Mouse (Mus musculus): ENCODE measurements at regions not wholly inside any gene's neighbourhood (a gene's known extent, or its start where the extent isn't known, plus 50 kb on each side); places are given as distances from the start of the nearest gene placed in this dataset.

GRCm38 (mm10) chr2:30710895-30711294 is 92.6 kb downstream of the 1700001O22Rik start:
- Histone ChIP-seq H3K4me1 (replicated peaks; ENCODE audit: control insufficient read depth in 2 of 2, insufficient read depth in 2 of 2, low read length in 1 of 2) (peaks cover 0 to 7% of the 10 kb centered on the region in 2 experiments; a peak in 1 of 4 replicates), H3K27ac (no peak overlapping the region), H3K4me3 (ENCODE audit: insufficient read depth in 1 of 2, low read depth in 2 of 2, low read length in 2 of 2) (no peak overlapping the region), H3K9ac (replicated peaks) (no peak overlapping the region), H3K4me2 (ENCODE audit: low read depth) (no peak overlapping the region), H3K36me3 (replicated peaks; ENCODE audit: control insufficient read depth, insufficient read depth, low read depth) (no peaks in the 10 kb centered on the region), H3K27me3 (ENCODE audit: control insufficient read depth, insufficient read depth, low read length) (peaks cover 42% of the 10 kb centered on the region), H3K9me3 (ENCODE audit: control insufficient read depth, low read length) (no peaks in the 10 kb centered on the region)
- 80% methylated on average over 7 of the region's 7 CpGs for WGBS (ENCODE audit: insufficient replicate concordance)
- TF ChIP-seq CTCF (IDR thresholded peaks at IDR 0.05; ENCODE audit: low read depth) (0 out of 2 replicates have a peak, but pooled peaks have one; percentile 5), EP300 (IDR thresholded peaks at IDR 0.05; ENCODE audit: low read depth) (no peak)
- no peak for ATAC-seq (ENCODE audit: insufficient read depth)
- DNase-seq (ENCODE audit: low read depth in 3 of 3, low spot score in 3 of 3) = no peak

GRCm38 (mm10) chr2:30709386-30709884 is 94.0 kb downstream of the 1700001O22Rik start:
- Histone ChIP-seq H3K9me3 (ENCODE audit: control insufficient read depth, low read length) (no peaks in the 10 kb centered on the region), H3K4me2 (ENCODE audit: low read depth) (no peak overlapping the region), H3K4me3 (ENCODE audit: insufficient read depth in 1 of 2, low read depth in 2 of 2, low read length in 2 of 2) (no peak overlapping the region), H3K4me1 (replicated peaks; ENCODE audit: control insufficient read depth in 2 of 2, insufficient read depth in 2 of 2, low read length in 1 of 2) (peaks cover 0 to 7% of the 10 kb centered on the region in 2 experiments; a peak in 1 of 4 replicates), H3K27ac (no peak overlapping the region), H3K27me3 (ENCODE audit: control insufficient read depth, insufficient read depth, low read length) (peaks cover 42% of the 10 kb centered on the region), H3K9ac (replicated peaks) (no peak overlapping the region), H3K36me3 (replicated peaks; ENCODE audit: control insufficient read depth, insufficient read depth, low read depth) (no peaks in the 10 kb centered on the region)
- ATAC-seq (ENCODE audit: insufficient read depth) (no peak), DNase-seq (ENCODE audit: low read depth in 3 of 3, low spot score in 3 of 3) (no peak)
- 71% methylated on average over 3 of the region's 3 CpGs for WGBS (ENCODE audit: insufficient replicate concordance)
- no peak for TF ChIP-seq EP300 (IDR thresholded peaks at IDR 0.05; ENCODE audit: low read depth)

GRCm38 (mm10) chr2:30708762-30709385 is 94.6 kb downstream of the 1700001O22Rik start:
- Histone ChIP-seq H3K27me3 (ENCODE audit: control insufficient read depth, insufficient read depth, low read length) (peaks cover 42% of the 10 kb centered on the region), H3K4me1 (replicated peaks; ENCODE audit: control insufficient read depth in 2 of 2, insufficient read depth in 2 of 2, low read length in 1 of 2) (peaks cover 0 to 7% of the 10 kb centered on the region in 2 experiments; a peak in 1 of 4 replicates), H3K4me2 (ENCODE audit: low read depth) (no peak overlapping the region), H3K27ac (no peak overlapping the region), H3K36me3 (replicated peaks; ENCODE audit: control insufficient read depth, insufficient read depth, low read depth) (no peaks in the 10 kb centered on the region), H3K4me3 (ENCODE audit: insufficient read depth in 1 of 2, low read depth in 2 of 2, low read length in 2 of 2) (no peak overlapping the region), H3K9ac (replicated peaks) (no peak overlapping the region), H3K9me3 (ENCODE audit: control insufficient read depth, low read length) (no peaks in the 10 kb centered on the region)
- WGBS (ENCODE audit: insufficient replicate concordance) = 66% methylated on average over 4 of the region's 4 CpGs
- ATAC-seq (ENCODE audit: insufficient read depth) = no peak
- no peak for DNase-seq (ENCODE audit: low read depth in 3 of 3, low spot score in 3 of 3)
- no peak for TF ChIP-seq CTCF (IDR thresholded peaks at IDR 0.05; ENCODE audit: low read depth)
- no peak for TF ChIP-seq EP300 (IDR thresholded peaks at IDR 0.05; ENCODE audit: low read depth)

- WGBS (ENCODE audit: insufficient replicate concordance) = 2% methylated on average over 48 of the region's 48 CpGs
- DNase-seq (ENCODE audit: low read depth in 3 of 3, low spot score in 3 of 3) (no peak), ATAC-seq (ENCODE audit: insufficient read depth) (no peak; the same call in 1 of the 2 replicates)
- Histone ChIP-seq H3K36me3 (replicated peaks; ENCODE audit: control insufficient read depth, insufficient read depth, low read depth) (no peaks in the 10 kb centered on the region), H3K4me1 (replicated peaks; ENCODE audit: control insufficient read depth in 2 of 2, insufficient read depth in 2 of 2, low read length in 1 of 2) (peaks cover 0 to 7% of the 10 kb centered on the region in 2 experiments; a peak in 1 of 4 replicates), H3K4me2 (ENCODE audit: low read depth) (peak overlapping the region; percentile 49), H3K9ac (replicated peaks) (no peak overlapping the region), H3K27ac (no peak overlapping the region), H3K9me3 (ENCODE audit: control insufficient read depth, low read length) (no peaks in the 10 kb centered on the region), H3K27me3 (ENCODE audit: control insufficient read depth, insufficient read depth, low read length) (peaks cover 42% of the 10 kb centered on the region), H3K4me3 (ENCODE audit: insufficient read depth in 1 of 2, low read depth in 2 of 2, low read length in 2 of 2) (peak overlapping the region; percentile 24 to 39)
- TF ChIP-seq CTCF (IDR thresholded peaks at IDR 0.05; ENCODE audit: low read depth) (no peak; the same call in 1 of the 2 replicates), EP300 (IDR thresholded peaks at IDR 0.05; ENCODE audit: low read depth) (no peak)
These were observed 95.3 kb downstream of the 1700001O22Rik start for GRCm38 (mm10) chr2:30708001-30708683.
